Mouse (Mus musculus) midbrain, embryonic 15.5 days (tissue): ENCODE data around the gene Shisal2b. TPM values are rescaled to one million over a fixed set of nuclear protein-coding genes. Genes with fewer than 3 reads are reported as not detected.

Experiments used
- ATAC-seq: fragments of 200-750 bp; cut with Nextera tagmentation; replicated peaks from 2 replicates; pipeline ENCODE4 v1.8.0; 2017; ENCODE audit warnings: moderate TSS enrichment
- H3K27ac ChIP-seq: fragments of 300-500 bp; sonication (generic); 2 replicates; pipeline ENCODE4 v1.5.1; 2015; ENCODE audit warnings: mild to moderate bottlenecking, inconsistent platforms
- H3K27me3 ChIP-seq: fragments of 300-500 bp; sonication (generic); replicated peaks from 2 replicates; pipeline ENCODE4 v1.6.1; 2015; ENCODE audit warnings: inconsistent platforms
- H3K36me3 ChIP-seq: fragments of 300-500 bp; sonication (generic); replicated peaks from 2 replicates; pipeline ENCODE4 v1.6.1; 2015; ENCODE audit warnings: inconsistent platforms
- H3K4me1 ChIP-seq: fragments of 300-500 bp; sonication (generic); 2 replicates; pipeline ENCODE4 v1.6.1; 2015; ENCODE audit warnings: inconsistent platforms
- H3K4me2 ChIP-seq: fragments of 300-500 bp; sonication (generic); 2 replicates; pipeline ENCODE4 v1.6.1; 2015; ENCODE audit warnings: inconsistent platforms, mild to moderate bottlenecking, moderate library complexity
- H3K4me3 ChIP-seq: fragments of 300-500 bp; sonication (generic); 2 replicates; pipeline ENCODE4 v1.5.1; 2015; ENCODE audit warnings: mild to moderate bottlenecking, inconsistent platforms
- H3K9ac ChIP-seq: fragments of 300-500 bp; sonication (generic); 2 replicates; pipeline ENCODE4 v1.6.1; 2015; ENCODE audit warnings: mild to moderate bottlenecking, inconsistent platforms
- H3K9me3 ChIP-seq: fragments of 300-500 bp; sonication (generic); 2 replicates; pipeline ENCODE4 v1.6.1; 2016; ENCODE audit warnings: inconsistent platforms
- WGBS: fragments of 180-500 bp; shearing (Covaris S2); methylation state at CpG from one replicate; pipeline ENCODE4 v1.1.7; 2015; ENCODE audit warnings: mixed read lengths; 5-methylcytosine and 5-hydroxymethylcytosine counted together
- polyA plus RNA-seq: library from polyadenylated mRNA; unstranded; fragments of >200 nt; fragmentation: Nextera tagmentation; extraction: Ambion mirVana; gene quantifications from 2 replicates; pipeline ENCODE4 v1.2.1, GENCODE M21; 2015

The Shisal2b gene
- polyA plus RNA-seq, 1 experiment from 2014 or later, result 2.5 TPM

- no peak overlapping the region for H3K27ac ChIP-seq
- no peaks in the 10 kb centered on the region for H3K9me3 ChIP-seq
- WGBS, result 85% methylated on average over 12 of the region's 13 CpGs
- H3K4me2 ChIP-seq, result no peak overlapping the region
- no peak for ATAC-seq
- no peak overlapping the region for H3K4me3 ChIP-seq
- H3K9ac ChIP-seq, result no peak overlapping the region
- no peaks in the 10 kb centered on the region for H3K4me1 ChIP-seq
- H3K36me3 ChIP-seq, result no peaks in the 10 kb centered on the region
- no peaks in the 10 kb centered on the region for H3K27me3 ChIP-seq
Observed at GRCm38 (mm10) chr13:104843295-104844089, 20.2 kb downstream of the Shisal2b start.

- H3K27me3 ChIP-seq, result no peaks in the 10 kb centered on the region
- no peaks in the 10 kb centered on the region for H3K9me3 ChIP-seq
- H3K27ac ChIP-seq, result no peak overlapping the region
- peaks cover 3% of the 10 kb centered on the region; the same call in 1 of the 2 replicates for H3K36me3 ChIP-seq
- H3K9ac ChIP-seq, result no peak overlapping the region
- no peak overlapping the region for H3K4me2 ChIP-seq
- no peaks in the 10 kb centered on the region for H3K4me1 ChIP-seq
- H3K4me3 ChIP-seq, result no peak overlapping the region
- WGBS, result 82% methylated on average over 4 of the region's 4 CpGs
- ATAC-seq, result no peak
Observed at GRCm38 (mm10) chr13:104841937-104842336, 21.8 kb downstream of the Shisal2b start.

- 77% methylated on average over 7 of the region's 7 CpGs for WGBS
- H3K4me3 ChIP-seq, result no peak overlapping the region
- ATAC-seq, result no peak
- H3K27ac ChIP-seq, result no peak overlapping the region
- H3K4me2 ChIP-seq, result no peak overlapping the region
- no peak overlapping the region for H3K9ac ChIP-seq
- H3K9me3 ChIP-seq, result no peaks in the 10 kb centered on the region
- peaks cover 9% of the 10 kb centered on the region for H3K36me3 ChIP-seq
- no peaks in the 10 kb centered on the region for H3K27me3 ChIP-seq
- no peaks in the 10 kb centered on the region for H3K4me1 ChIP-seq
Observed at GRCm38 (mm10) chr13:104837628-104838027, 26.1 kb downstream of the Shisal2b start.

GRCm38 (mm10) chr13:104832811-104833210 lies 30.9 kb downstream of the Shisal2b start:
- Histone ChIP-seq H3K27me3 (no peaks in the 10 kb centered on the region), H3K9me3 (no peaks in the 10 kb centered on the region), H3K4me3 (no peak overlapping the region), H3K4me2 (no peak overlapping the region), H3K4me1 (no peaks in the 10 kb centered on the region), H3K27ac (no peak overlapping the region), H3K9ac (no peak overlapping the region), H3K36me3 (peaks cover 18% of the 10 kb centered on the region)
- WGBS, result 94% methylated on average over 13 of the region's 13 CpGs
- no peak for ATAC-seq

- H3K4me1 ChIP-seq, result peaks cover 3% of the 10 kb centered on the region; the same call in 1 of the 2 replicates
- H3K9me3 ChIP-seq, result no peaks in the 10 kb centered on the region
- H3K9ac ChIP-seq, result no peak overlapping the region
- no peak for ATAC-seq
- H3K36me3 ChIP-seq, result peaks cover 16% of the 10 kb centered on the region
- no peak overlapping the region for H3K27ac ChIP-seq
- 93% methylated on average over 2 of the region's 2 CpGs for WGBS
- H3K4me2 ChIP-seq, result no peak overlapping the region
- H3K4me3 ChIP-seq, result no peak overlapping the region
- H3K27me3 ChIP-seq, result no peaks in the 10 kb centered on the region
Observed at GRCm38 (mm10) chr13:104825470-104825869, 38.2 kb downstream of the Shisal2b start.

- H3K4me1 ChIP-seq, result peaks cover 16% of the 10 kb centered on the region
- H3K9ac ChIP-seq, result no peak overlapping the region
- H3K9me3 ChIP-seq, result no peaks in the 10 kb centered on the region
- no peak overlapping the region for H3K4me3 ChIP-seq
- H3K27me3 ChIP-seq, result no peaks in the 10 kb centered on the region
- WGBS, result 40% methylated on average over 8 of the region's 8 CpGs
- no peak overlapping the region for H3K4me2 ChIP-seq
- peak; percentile 46; the same call in 1 of the 2 replicates for ATAC-seq
- H3K27ac ChIP-seq, result no peak overlapping the region
- H3K36me3 ChIP-seq, result peaks cover 4% of the 10 kb centered on the region; the same call in 1 of the 2 replicates
Observed at GRCm38 (mm10) chr13:104822411-104822838, 41.3 kb downstream of the Shisal2b start.

GRCm38 (mm10) chr13:104821908-104822307 lies 41.8 kb downstream of the Shisal2b start:
- no peak for ATAC-seq
- Histone ChIP-seq H3K27me3 (no peaks in the 10 kb centered on the region), H3K9ac (no peak overlapping the region), H3K4me3 (no peak overlapping the region), H3K36me3 (peaks cover under 1% of the 10 kb centered on the region; the same call in 1 of the 2 replicates), H3K4me1 (peaks cover 16% of the 10 kb centered on the region), H3K9me3 (no peaks in the 10 kb centered on the region), H3K27ac (no peak overlapping the region), H3K4me2 (no peak overlapping the region)
- 90% methylated on average over 1 of the region's 1 CpGs for WGBS

- Histone ChIP-seq H3K27ac (no peak overlapping the region), H3K9ac (no peak overlapping the region), H3K4me1 (peaks cover 17% of the 10 kb centered on the region), H3K27me3 (no peaks in the 10 kb centered on the region), H3K9me3 (no peaks in the 10 kb centered on the region), H3K4me3 (no peak overlapping the region), H3K36me3 (no peaks in the 10 kb centered on the region), H3K4me2 (no peak overlapping the region)
- ATAC-seq, result no peak
Observed at GRCm38 (mm10) chr13:104821192-104821591, 42.5 kb downstream of the Shisal2b start.

GRCm38 (mm10) chr13:104817696-104818095 lies 46.0 kb downstream of the Shisal2b start:
- 56% methylated on average over 12 of the region's 12 CpGs for WGBS
- no peak for ATAC-seq
- no peaks in the 10 kb centered on the region for H3K9me3 ChIP-seq
- peak overlapping the region; percentile 66 for H3K4me2 ChIP-seq
- no peaks in the 10 kb centered on the region for H3K36me3 ChIP-seq
- no peak overlapping the region for H3K27ac ChIP-seq
- H3K4me3 ChIP-seq, result peak overlapping the region; percentile 75
- peaks cover 28% of the 10 kb centered on the region for H3K4me1 ChIP-seq
- H3K27me3 ChIP-seq, result no peaks in the 10 kb centered on the region
- H3K9ac ChIP-seq, result peak overlapping the region; percentile 82

GRCm38 (mm10) chr13:104816635-104817571 lies 46.8 kb downstream of the Shisal2b start, which contains the start of gene Cwc27:
TSS of gene Cwc27 (minus strand) at chr13:104817142.
- Histone ChIP-seq H3K4me1 (peaks cover 25% of the 10 kb centered on the region), H3K27me3 (no peaks in the 10 kb centered on the region), H3K36me3 (no peaks in the 10 kb centered on the region), H3K4me3 (peak within 1 kb of the TSS; percentile 75), H3K4me2 (peak within 1 kb of the TSS; percentile 66), H3K27ac (peak within 1 kb of the TSS; percentile 78), H3K9ac (peak within 1 kb of the TSS; percentile 82), H3K9me3 (no peaks in the 10 kb centered on the region)
- peak; percentile 98 for ATAC-seq
- WGBS, result under 1% methylated on average over 50 of the region's 50 CpGs

- Histone ChIP-seq H3K4me3 (peak overlapping the region; percentile 75), H3K4me1 (peaks cover 25% of the 10 kb centered on the region), H3K27ac (no peak overlapping the region; the same call in 1 of the 2 replicates), H3K9me3 (no peaks in the 10 kb centered on the region), H3K27me3 (no peaks in the 10 kb centered on the region), H3K4me2 (peak overlapping the region; percentile 66), H3K9ac (peak overlapping the region; percentile 82), H3K36me3 (no peaks in the 10 kb centered on the region)
- ATAC-seq, result peak; percentile 29
- WGBS, result 10% methylated on average over 8 of the region's 8 CpGs
Observed at GRCm38 (mm10) chr13:104816270-104816634, 47.4 kb downstream of the Shisal2b start.

GRCm38 (mm10) chr13:104805681-104806080 lies 58.0 kb downstream of the Shisal2b start:
- no peak overlapping the region for H3K27ac ChIP-seq
- WGBS, result 53% methylated on average over 3 of the region's 3 CpGs
- H3K4me3 ChIP-seq, result no peak overlapping the region
- H3K4me2 ChIP-seq, result no peak overlapping the region
- peaks cover 3% of the 10 kb centered on the region; the same call in 1 of the 2 replicates for H3K36me3 ChIP-seq
- no peaks in the 10 kb centered on the region for H3K4me1 ChIP-seq
- H3K27me3 ChIP-seq, result no peaks in the 10 kb centered on the region
- ATAC-seq, result no peak; the same call in 1 of the 2 replicates
- no peak overlapping the region for H3K9ac ChIP-seq
- H3K9me3 ChIP-seq, result no peaks in the 10 kb centered on the region
